Mouse (Mus musculus) lung, postnatal 0 days (tissue): ENCODE measurements around the gene Vash1.

Experiments
- CTCF ChIP-seq: IDR thresholded peaks from 2 replicates; pipeline ENCODE4 v1.5.1; 2016; ENCODE audit warnings: antibody characterized with exemption, mild to moderate bottlenecking
- EP300 ChIP-seq: IDR thresholded peaks from 2 replicates; pipeline ENCODE4 v1.6.1; 2016; ENCODE audit warnings: antibody characterized with exemption, mild to moderate bottlenecking, control low read depth

- TF ChIP-seq EP300 (no peak), CTCF (no peak)
Observed at GRCm38 (mm10) chr12:86685275-86685674, 6.8 kb downstream of the Vash1 start.
